Mouse (Mus musculus) embryonic fibroblast, embryonic 13.5 days (primary cell): ENCODE results near the gene Tatdn2.

Source experiments
- CTCF ChIP-seq: IDR thresholded peaks from 2 replicates; pipeline ENCODE4 v1.5.1; 2011; ENCODE audit warnings: mild to moderate bottlenecking, control low read depth, low read length, moderate library complexity, borderline replicate concordance; ENCODE audit not compliant: insufficient read depth
- POLR2A ChIP-seq: IDR thresholded peaks from 2 replicates; pipeline ENCODE4 v1.6.1; 2011; ENCODE audit warnings: low read depth, mild to moderate bottlenecking, control low read depth, low read length, moderate library complexity

GRCm38 (mm10) chr6:113741425-113741824 is 44.6 kb downstream of the Tatdn2 start:
- no peak for TF ChIP-seq POLR2A
- no peak for TF ChIP-seq CTCF
